Mouse (Mus musculus) embryonic fibroblast, embryonic 13.5 days (primary cell): ENCODE measurements around the gene Cx3cr1.

Source experiments
- CTCF ChIP-seq: IDR thresholded peaks from 2 replicates; pipeline ENCODE4 v1.5.1; 2011; ENCODE audit warnings: mild to moderate bottlenecking, control low read depth, low read length, moderate library complexity, borderline replicate concordance; ENCODE audit not compliant: insufficient read depth
- POLR2A ChIP-seq: IDR thresholded peaks from 2 replicates; pipeline ENCODE4 v1.6.1; 2011; ENCODE audit warnings: low read depth, mild to moderate bottlenecking, control low read depth, low read length, moderate library complexity

GRCm38 (mm10) chr9:119950434-119950833 lies 119.2 kb downstream of the Cx3cr1 start:
- TF ChIP-seq CTCF (no peak), POLR2A (no peak)
